Mouse (Mus musculus): Measurements from ENCODE around the gene Elk3.

Gene Elk3

GRCm38 (mm10) chr10:93264001-93264400 lies 46.9 kb downstream of the Elk3 start:
- DNase-seq, result no peak

GRCm38 (mm10) chr10:93263431-93263830 lies 47.5 kb downstream of the Elk3 start:
- no peak for DNase-seq

- no peak for DNase-seq
Measured at GRCm38 (mm10) chr10:93261981-93262499, 48.9 kb downstream of the Elk3 start.

GRCm38 (mm10) chr10:93261132-93261980 lies 49.6 kb downstream of the Elk3 start:
- DNase-seq, result peak; percentile 81

- DNase-seq, result no peak
Measured at GRCm38 (mm10) chr10:93259826-93260225, 51.1 kb downstream of the Elk3 start.

DNA sequence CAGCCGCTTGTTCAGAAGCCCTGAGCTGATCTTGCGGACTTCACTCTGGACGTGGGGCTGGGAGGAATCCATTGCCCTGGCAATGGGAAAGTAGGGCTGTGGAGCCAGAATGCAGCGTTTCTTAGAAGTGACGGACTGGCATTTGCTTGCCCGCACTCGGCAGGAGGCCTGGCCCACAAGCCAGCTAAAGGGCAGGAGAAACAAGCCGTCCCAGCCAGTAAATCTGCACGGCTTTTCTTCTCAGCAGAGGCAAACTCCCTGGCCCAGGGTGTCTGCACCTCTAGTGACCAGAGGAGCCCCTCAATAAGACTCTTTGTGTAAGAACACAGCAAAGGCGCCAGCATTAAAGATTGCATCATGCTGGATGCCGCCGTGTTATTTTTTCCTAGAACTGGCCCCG lies 55.6 kb downstream of the Elk3 start:
- peak; percentile 83 for DNase-seq

- DNase-seq, result no peak
Measured at GRCm38 (mm10) chr10:93253156-93253555, 57.8 kb downstream of the Elk3 start.

GRCm38 (mm10) chr10:93252661-93253060 lies 58.3 kb downstream of the Elk3 start:
- DNase-seq, result no peak

GRCm38 (mm10) chr10:93251426-93251825 lies 59.5 kb downstream of the Elk3 start:
- no peak for DNase-seq

GRCm38 (mm10) chr10:93250436-93251317 lies 60.3 kb downstream of the Elk3 start:
- DNase-seq, result no peak

GRCm38 (mm10) chr10:93249901-93250300 lies 61.0 kb downstream of the Elk3 start:
- DNase-seq, result no peak

DNA sequence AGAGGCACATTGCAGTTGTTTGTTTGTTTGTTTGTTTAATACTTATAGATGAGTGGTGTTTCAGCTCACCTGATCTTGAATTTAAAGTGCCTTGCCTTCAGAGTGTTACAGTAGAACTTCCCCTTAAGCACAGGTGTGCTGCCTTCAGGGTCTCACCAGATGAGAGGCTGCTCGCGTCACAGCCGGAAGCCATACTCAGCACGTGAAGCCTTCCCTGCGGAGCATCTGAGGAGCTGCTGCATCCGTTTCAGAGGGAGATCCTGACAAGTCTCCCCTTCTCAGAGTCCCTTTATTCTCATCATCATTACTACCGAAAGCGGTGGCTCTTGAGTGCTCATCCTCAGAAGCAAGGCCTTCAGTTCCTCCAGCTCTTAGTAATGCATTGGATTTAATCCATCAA lies 62.5 kb downstream of the Elk3 start:
- no peak for DNase-seq

- DNase-seq, result no peak
Measured at GRCm38 (mm10) chr10:93247902-93248301, 63.0 kb downstream of the Elk3 start.

DNA sequence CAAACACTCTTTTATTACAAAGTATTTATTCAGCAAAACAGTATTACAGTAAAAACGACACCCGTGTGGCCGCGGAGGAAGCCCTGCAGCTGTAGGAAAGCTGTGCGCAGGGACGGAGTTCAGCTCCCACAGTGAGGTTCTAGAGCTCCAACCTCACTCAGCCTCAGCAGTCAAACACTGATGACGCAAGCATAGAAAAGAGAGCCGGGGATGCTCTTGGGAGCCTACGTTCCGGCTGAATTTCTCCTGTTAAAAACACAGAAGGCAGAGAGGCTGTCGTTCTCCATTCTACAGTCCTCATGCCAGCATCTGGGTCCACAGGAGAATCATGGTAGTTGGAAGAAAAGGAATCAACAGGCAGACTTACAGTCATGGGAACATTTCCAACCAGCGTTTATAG lies 63.5 kb downstream of the Elk3 start:
- no peak for DNase-seq

- no peak for DNase-seq
Measured at GRCm38 (mm10) chr10:93246185-93246920, 64.6 kb downstream of the Elk3 start.

GRCm38 (mm10) chr10:93244209-93244705 lies 66.7 kb downstream of the Elk3 start:
- no peak for DNase-seq

GRCm38 (mm10) chr10:93242861-93243260 lies 68.1 kb downstream of the Elk3 start:
- no peak for DNase-seq

DNA sequence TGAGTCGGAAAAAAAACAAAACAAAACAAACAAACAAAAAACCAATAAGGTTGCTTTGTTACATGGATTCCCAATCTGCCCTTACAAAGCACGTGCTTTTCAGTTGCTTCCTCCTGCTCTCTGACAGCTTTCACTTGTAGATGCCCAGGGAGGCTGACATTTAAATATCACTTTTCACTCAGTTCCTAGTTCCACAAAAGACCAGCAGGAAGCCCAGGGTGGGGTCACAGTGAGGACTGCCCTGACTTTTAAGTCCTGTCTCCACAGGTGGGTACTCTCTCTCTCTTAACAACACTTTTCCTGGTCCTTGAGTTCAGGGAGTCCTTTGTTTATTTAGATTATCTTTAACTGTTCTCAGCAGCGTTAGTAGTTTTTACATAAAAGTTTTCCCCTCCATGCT lies 68.7 kb downstream of the Elk3 start:
- no peak for DNase-seq

- DNase-seq, result no peak
Measured at GRCm38 (mm10) chr10:93239201-93239806, 71.6 kb downstream of the Elk3 start.

DNA sequence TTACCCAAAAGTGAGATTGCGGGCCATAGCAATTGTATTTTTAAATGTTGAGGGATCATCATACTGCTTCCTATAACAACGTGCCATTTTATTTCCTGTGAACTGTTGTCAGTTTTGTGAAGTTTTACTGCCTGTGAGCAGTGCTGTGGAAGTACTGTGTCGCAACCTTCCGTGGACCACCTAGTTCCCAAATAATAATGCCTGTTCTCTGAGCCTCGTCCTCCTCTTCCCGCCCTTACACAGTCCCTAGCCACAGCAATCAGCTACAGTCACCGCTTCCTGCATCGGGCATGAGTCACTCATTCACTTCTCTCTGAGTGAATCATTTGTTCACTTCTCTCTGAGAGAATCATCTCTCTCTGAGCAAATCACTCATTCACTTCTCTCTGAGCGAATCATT lies 76.2 kb downstream of the Elk3 start:
- no peak for DNase-seq

- no peak for DNase-seq
Measured at GRCm38 (mm10) chr10:93233665-93234194, 77.2 kb downstream of the Elk3 start.

- no peak for DNase-seq
Measured at GRCm38 (mm10) chr10:93231893-93232292, 79.0 kb downstream of the Elk3 start.
